Mouse (Mus musculus) brain, adult 2 months (tissue): ENCODE data around the gene Macrod2.

Experiments used
- DNase-seq: peaks from one replicate; pipeline ENCODE4 v3.0.0; 2011; ENCODE audit warnings: low read depth, low spot score

The Macrod2 gene

GRCm38 (mm10) chr2:140570874-140571273 is 175.8 kb downstream of the Macrod2 start:
- peak; percentile 54 for DNase-seq

- no peak for DNase-seq
Observed at GRCm38 (mm10) chr2:140592537-140593261, 197.6 kb downstream of the Macrod2 start.

- no peak for DNase-seq
Observed at GRCm38 (mm10) chr2:140596906-140597305, 201.8 kb downstream of the Macrod2 start.

GRCm38 (mm10) chr2:140615451-140615850 is 220.3 kb downstream of the Macrod2 start:
- no peak for DNase-seq

- no peak for DNase-seq
Observed at GRCm38 (mm10) chr2:140621730-140622337, 226.7 kb downstream of the Macrod2 start.

- no peak for DNase-seq
Observed at GRCm38 (mm10) chr2:140653481-140653880, 258.4 kb downstream of the Macrod2 start.

- DNase-seq = no peak
Observed at GRCm38 (mm10) chr2:140653978-140654377, 258.9 kb downstream of the Macrod2 start.

- DNase-seq = no peak
Observed at GRCm38 (mm10) chr2:140662673-140663072, 267.6 kb downstream of the Macrod2 start.

GRCm38 (mm10) chr2:140664381-140664780 is 269.3 kb downstream of the Macrod2 start:
- peak; percentile 82 for DNase-seq

GRCm38 (mm10) chr2:140666846-140667245 is 271.7 kb downstream of the Macrod2 start:
- DNase-seq = no peak

- peak; percentile 33 for DNase-seq
Observed at GRCm38 (mm10) chr2:140667261-140668047, 272.3 kb downstream of the Macrod2 start.

GRCm38 (mm10) chr2:140668311-140668710 is 273.2 kb downstream of the Macrod2 start:
- peak; percentile 96 for DNase-seq

- DNase-seq = no peak
Observed at GRCm38 (mm10) chr2:140669081-140669480, 274.0 kb downstream of the Macrod2 start.

- DNase-seq = no peak
Observed at GRCm38 (mm10) chr2:140669786-140670185, 274.7 kb downstream of the Macrod2 start.

GRCm38 (mm10) chr2:140670457-140670856 is 275.3 kb downstream of the Macrod2 start:
- peak; percentile 85 for DNase-seq

GRCm38 (mm10) chr2:140670963-140671702 is 276.0 kb downstream of the Macrod2 start, which contains the start of gene Flrt3:
Gene Flrt3, minus strand, starts transcription at chr2:140671469.
- DNase-seq = peak; percentile 99

- DNase-seq = no peak
Observed at GRCm38 (mm10) chr2:140673466-140673865, 278.4 kb downstream of the Macrod2 start.

GRCm38 (mm10) chr2:140676728-140677127 is 281.6 kb downstream of the Macrod2 start:
- no peak for DNase-seq

GRCm38 (mm10) chr2:140690906-140691305 is 295.8 kb downstream of the Macrod2 start:
- no peak for DNase-seq

- no peak for DNase-seq
Observed at GRCm38 (mm10) chr2:140691403-140691802, 296.3 kb downstream of the Macrod2 start.

- DNase-seq = no peak
Observed at GRCm38 (mm10) chr2:140692461-140692860, 297.4 kb downstream of the Macrod2 start.

GRCm38 (mm10) chr2:140693845-140694244 is 298.7 kb downstream of the Macrod2 start:
- DNase-seq = no peak
